Mouse (Mus musculus) forebrain, embryonic 10.5 days (tissue): ENCODE measurements at regions not wholly inside any gene's neighbourhood (a gene's known extent, or its start where the extent isn't known, plus 50 kb on each side); places are given as distances from the start of the nearest gene placed in this dataset.

Source experiments
- DNase-seq: peaks from one replicate; pipeline ENCODE4 v3.0.0-alpha.2; 2017; ENCODE audit warnings: low spot score; ENCODE audit errors: extremely low spot score
- H3K27ac ChIP-seq: fragments of 300-500 bp; sonication (generic); 2 replicates; pipeline ENCODE4 v1.5.1; 2016; ENCODE audit warnings: mild to moderate bottlenecking
- H3K27me3 ChIP-seq: fragments of 300-500 bp; sonication (generic); 2 replicates; pipeline ENCODE4 v1.6.1; 2016; ENCODE audit warnings: mild to moderate bottlenecking; ENCODE audit not compliant: poor library complexity, severe bottlenecking
- H3K36me3 ChIP-seq: fragments of 300-500 bp; sonication (generic); replicated peaks from 2 replicates; pipeline ENCODE4 v1.6.1; 2016; ENCODE audit warnings: mild to moderate bottlenecking, moderate library complexity
- H3K4me1 ChIP-seq: fragments of 300-500 bp; sonication (generic); 2 replicates; pipeline ENCODE4 v1.6.1; 2016
- H3K4me3 ChIP-seq: fragments of 300-500 bp; sonication (generic); 2 replicates; pipeline ENCODE4 v1.5.1; 2016; ENCODE audit warnings: mild to moderate bottlenecking, moderate library complexity
- H3K9me3 ChIP-seq: fragments of 300-500 bp; sonication (generic); 2 replicates; pipeline ENCODE4 v1.6.1; 2016; ENCODE audit warnings: mild to moderate bottlenecking, moderate library complexity
- WGBS: fragments of 180-500 bp; shearing (Covaris S2); methylation state at CpG from one replicate; pipeline ENCODE4 v1.1.7; 2016; 5-methylcytosine and 5-hydroxymethylcytosine counted together

DNA sequence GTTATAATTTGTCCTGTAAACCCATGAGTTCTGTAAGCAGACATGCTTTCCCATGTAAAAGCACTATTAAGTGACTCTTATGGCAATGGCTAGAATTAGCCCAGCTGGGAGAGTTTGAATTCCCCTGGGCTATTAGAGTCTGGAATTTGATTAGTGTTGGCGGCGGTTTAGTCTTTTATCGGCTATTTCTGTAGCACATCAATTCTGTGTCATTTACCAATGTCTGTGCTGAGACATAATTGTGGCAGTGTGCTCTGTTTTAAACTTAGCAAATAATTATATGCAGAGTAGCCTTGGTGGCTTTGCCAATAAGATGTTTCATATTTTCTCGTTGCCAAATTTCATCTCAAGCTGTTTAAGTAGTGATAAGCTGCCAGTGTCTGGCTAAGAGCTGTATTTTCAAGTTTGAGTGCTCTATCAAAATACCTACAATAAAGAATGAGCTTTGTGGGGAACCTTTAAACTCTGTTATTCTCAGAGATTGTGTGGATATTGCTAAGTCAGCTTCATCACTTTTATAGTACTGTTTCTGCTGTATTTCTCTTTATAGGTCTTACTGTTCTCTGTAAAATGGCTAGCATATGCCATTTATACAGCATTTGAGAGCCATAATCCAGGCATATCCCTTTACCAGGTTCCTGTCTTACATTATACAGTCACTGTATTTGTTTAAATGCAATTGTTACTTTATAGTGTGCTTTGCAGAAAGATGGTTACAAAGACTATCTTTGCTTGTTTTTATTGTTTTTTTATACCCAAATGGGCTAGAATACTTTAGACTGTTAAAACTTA lies 466.7 kb downstream of the Plod2 start:
- H3K4me1 ChIP-seq = peaks cover under 1% of the 10 kb centered on the region
- H3K27me3 ChIP-seq = no peaks in the 10 kb centered on the region
- 79% methylated on average over 4 of the region's 4 CpGs for WGBS
- H3K4me3 ChIP-seq = no peak overlapping the region
- no peaks in the 10 kb centered on the region for H3K36me3 ChIP-seq
- DNase-seq = no peak
- H3K9me3 ChIP-seq = no peaks in the 10 kb centered on the region
- no peak overlapping the region for H3K27ac ChIP-seq

DNA sequence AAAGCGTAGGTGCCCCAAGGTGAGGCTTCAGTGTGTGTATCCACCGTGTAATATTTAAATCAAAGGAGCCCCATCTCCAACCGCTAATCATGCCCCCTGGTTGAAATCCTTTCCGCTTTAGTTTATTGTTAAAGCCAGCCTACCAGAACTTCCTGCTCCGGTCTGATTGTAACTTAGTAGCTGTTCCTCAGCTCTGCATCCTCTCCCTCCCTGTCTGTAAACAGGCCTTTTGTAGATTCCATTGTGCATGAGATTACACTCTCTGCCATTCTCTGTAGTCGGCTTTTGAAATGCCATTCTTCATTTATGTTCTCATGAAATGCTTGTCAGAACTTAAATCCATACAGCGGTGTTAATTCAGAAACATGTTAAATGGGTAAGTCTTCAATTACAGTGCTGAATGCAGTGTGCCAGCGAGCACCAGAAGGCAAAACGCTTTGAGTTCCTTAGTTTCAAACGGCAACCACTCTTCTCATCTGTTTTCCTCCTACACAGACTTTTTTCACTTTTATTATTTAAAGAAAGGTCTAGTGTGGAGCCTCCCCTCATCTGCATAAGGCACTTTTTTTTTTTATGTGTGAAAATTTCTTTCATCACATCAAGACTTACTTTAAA lies 502.4 kb downstream of the Plod2 start:
- H3K36me3 ChIP-seq = no peaks in the 10 kb centered on the region
- H3K4me3 ChIP-seq = no peak overlapping the region
- 82% methylated on average over 10 of the region's 10 CpGs for WGBS
- no peak overlapping the region for H3K27ac ChIP-seq
- no peak for DNase-seq
- H3K9me3 ChIP-seq = no peaks in the 10 kb centered on the region
- no peaks in the 10 kb centered on the region for H3K27me3 ChIP-seq
- H3K4me1 ChIP-seq = no peaks in the 10 kb centered on the region

DNA sequence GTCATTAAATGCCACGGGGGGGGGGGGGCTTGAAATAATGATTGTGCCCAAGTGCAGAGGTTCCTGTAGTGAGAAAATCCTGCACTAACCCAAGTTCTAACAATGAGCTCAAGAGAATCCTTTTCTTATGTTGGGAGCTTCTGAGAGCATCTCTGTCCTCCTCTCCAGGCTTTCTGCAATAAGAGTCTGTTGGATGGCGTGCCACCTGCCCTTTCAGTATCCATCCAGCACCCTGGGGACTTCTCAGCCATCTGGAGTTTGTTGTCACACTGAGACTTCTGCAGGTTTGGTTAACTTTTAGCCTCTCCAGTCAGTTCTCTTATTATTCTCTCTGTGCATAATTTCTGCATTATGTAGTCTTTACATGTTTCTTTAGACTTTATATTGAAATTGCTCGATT lies 530.1 kb downstream of the Plod2 start:
- Histone ChIP-seq H3K4me3 (no peak overlapping the region), H3K36me3 (no peaks in the 10 kb centered on the region), H3K9me3 (no peaks in the 10 kb centered on the region), H3K4me1 (no peaks in the 10 kb centered on the region), H3K27ac (no peak overlapping the region), H3K27me3 (no peaks in the 10 kb centered on the region)
- no peak for DNase-seq
- WGBS = 77% methylated on average over 3 of the region's 3 CpGs

DNA sequence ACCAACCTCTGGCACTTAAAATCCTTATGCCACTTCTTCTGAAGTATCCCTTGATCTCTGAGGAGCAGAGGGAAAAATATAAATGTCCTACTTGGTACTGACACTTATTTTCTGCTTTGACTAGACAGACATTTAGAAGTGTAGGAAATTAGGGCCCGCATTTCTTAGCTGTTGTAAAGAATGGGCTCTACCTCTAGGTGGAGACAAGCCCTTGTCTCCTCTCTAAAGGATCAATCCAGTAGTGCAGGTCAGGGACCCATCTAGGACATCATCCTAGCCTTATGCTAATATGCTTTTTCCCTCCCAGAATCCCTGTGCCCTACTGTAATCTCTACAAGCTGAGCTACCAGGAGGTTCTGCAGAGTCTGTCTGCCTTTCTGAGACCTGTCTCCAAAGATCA lies 541.1 kb downstream of the Plod2 start:
- Histone ChIP-seq H3K36me3 (no peaks in the 10 kb centered on the region), H3K4me3 (no peak overlapping the region), H3K27me3 (no peaks in the 10 kb centered on the region), H3K4me1 (no peaks in the 10 kb centered on the region), H3K9me3 (no peaks in the 10 kb centered on the region), H3K27ac (no peak overlapping the region)
- no peak for DNase-seq
- 75% methylated on average over 1 of the region's 1 CpGs for WGBS

DNA sequence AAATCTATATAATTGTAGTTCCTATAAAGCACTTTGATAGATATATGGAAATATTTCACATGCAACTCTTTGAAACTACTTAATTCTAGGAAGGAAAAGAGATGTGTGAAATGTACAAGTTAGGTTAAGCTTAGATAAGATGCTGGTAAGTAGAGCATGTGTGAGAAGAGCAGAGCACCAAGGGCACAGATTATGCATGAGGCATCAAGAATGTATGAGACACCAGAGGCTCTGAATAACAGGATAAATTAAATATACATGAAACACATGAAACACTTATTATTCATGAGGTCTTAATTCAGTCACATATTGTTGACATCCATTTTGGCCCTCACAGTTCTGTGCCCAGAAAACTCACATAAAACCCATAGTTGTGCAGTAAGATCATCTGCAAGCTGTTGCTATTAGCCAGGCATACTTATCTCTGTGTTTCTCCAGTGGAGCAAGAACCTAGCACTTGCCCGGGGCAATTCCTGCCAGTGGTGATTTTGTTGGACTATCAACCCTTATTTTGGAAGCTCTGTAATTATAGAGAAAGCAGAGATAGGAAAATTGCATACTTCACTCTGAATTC lies 556.1 kb downstream of the Plod2 start:
- no peak for DNase-seq
- Histone ChIP-seq H3K9me3 (no peaks in the 10 kb centered on the region), H3K27ac (no peak overlapping the region), H3K4me3 (no peak overlapping the region), H3K4me1 (no peaks in the 10 kb centered on the region), H3K27me3 (no peaks in the 10 kb centered on the region), H3K36me3 (no peaks in the 10 kb centered on the region)
- 92% methylated on average over 1 of the region's 1 CpGs for WGBS

DNA sequence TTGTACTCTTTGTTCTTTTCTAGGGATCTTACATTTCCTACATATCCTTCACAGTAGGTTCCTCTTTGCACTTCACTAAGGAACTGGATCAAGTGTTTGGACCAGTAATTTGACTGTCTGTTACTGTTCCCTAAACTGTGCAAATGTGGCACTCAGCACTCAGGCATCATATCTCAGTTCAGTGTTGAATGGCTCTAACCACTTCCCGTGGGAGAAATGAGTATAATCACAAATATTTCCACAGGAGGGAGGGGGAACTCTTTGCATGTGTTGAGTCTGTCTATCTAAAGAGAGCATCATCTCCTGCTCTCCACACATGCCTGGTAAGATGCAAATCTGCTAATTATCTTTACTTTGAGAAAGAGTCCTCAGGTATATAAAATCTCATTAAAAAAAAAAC lies 588.5 kb downstream of the Plod2 start:
- Histone ChIP-seq H3K27ac (no peak overlapping the region), H3K4me3 (no peak overlapping the region), H3K27me3 (no peaks in the 10 kb centered on the region), H3K9me3 (no peaks in the 10 kb centered on the region), H3K4me1 (no peaks in the 10 kb centered on the region), H3K36me3 (no peaks in the 10 kb centered on the region)
- no peak for DNase-seq
- whole genome bisulfite sequencing = 79% methylated on average over 1 of the region's 1 CpGs

DNA sequence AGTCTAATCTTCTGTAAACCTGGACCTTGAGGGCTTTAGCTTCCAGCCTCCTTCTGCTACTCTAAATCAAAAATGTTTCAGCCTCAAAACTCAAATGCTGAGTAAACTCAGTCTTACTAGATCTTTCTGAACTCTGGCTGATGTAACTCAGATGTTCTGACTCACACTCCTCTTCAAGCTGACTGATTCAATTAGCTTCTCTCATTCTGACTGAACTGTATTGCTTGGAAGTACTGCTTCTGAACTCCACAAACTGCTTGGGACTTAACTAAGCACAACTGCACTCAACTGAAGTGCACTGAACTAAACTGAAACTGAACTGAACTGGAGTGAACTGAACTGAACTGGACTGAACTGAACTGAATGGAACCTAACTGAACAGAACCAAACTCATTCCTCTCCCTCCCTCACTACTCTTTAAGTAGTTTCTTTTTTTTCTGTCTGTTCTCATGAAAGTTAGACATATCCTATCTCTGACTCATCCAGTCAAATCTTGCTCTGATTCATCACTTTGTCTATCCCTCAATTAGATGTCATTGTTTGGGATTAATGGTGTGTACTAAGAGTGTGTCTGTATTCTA lies 589.7 kb downstream of the Plod2 start:
- no peaks in the 10 kb centered on the region for H3K9me3 ChIP-seq
- no peak for DNase-seq
- no peaks in the 10 kb centered on the region for H3K36me3 ChIP-seq
- no peaks in the 10 kb centered on the region for H3K4me1 ChIP-seq
- H3K4me3 ChIP-seq = no peak overlapping the region
- H3K27me3 ChIP-seq = no peaks in the 10 kb centered on the region
- H3K27ac ChIP-seq = no peak overlapping the region

DNA sequence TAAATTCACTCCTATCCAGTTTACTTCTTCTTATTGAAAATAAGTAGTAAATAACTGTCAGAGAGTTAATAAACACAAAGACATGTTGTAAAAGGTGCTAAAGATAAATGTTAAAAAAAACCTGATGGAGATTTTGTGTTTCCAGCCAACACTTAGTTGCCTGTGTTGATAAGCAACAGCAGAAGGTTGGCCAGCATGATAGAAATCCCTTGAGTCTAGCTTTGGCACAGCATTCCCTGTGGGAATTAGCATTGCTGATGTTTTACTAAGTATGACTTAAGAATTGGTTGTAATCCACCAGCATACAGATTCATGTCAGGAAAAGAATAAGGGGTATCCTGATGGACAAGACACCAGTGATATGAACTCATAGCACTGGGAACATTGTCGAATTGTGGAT lies 594.3 kb downstream of the Plod2 start:
- no peak for DNase-seq
- Histone ChIP-seq H3K27me3 (no peaks in the 10 kb centered on the region), H3K4me3 (no peak overlapping the region), H3K9me3 (no peaks in the 10 kb centered on the region), H3K27ac (no peak overlapping the region), H3K4me1 (no peaks in the 10 kb centered on the region), H3K36me3 (no peaks in the 10 kb centered on the region)
- WGBS = 81% methylated on average over 1 of the region's 1 CpGs

DNA sequence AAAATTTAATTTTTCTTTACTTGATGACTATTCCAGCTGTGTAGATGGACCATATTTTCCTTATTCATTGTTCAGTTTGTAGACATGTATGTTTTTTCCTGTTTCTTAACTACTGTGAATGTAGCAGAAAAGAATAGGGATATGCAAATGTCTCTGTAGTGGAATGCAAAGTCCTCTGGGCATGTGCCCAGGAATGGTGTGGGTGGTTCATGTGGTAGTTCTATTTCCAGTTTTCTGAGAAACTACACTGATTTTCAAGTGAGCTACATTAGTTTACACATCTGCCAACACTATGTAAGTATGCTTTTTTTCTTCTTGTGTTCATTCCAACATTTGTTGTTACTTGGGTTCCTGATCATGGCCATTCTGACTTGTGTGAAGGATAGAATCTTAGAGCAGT lies 628.0 kb downstream of the Plod2 start:
- Histone ChIP-seq H3K9me3 (no peaks in the 10 kb centered on the region), H3K27ac (no peak overlapping the region), H3K4me1 (no peaks in the 10 kb centered on the region), H3K4me3 (no peak overlapping the region), H3K36me3 (no peaks in the 10 kb centered on the region), H3K27me3 (no peaks in the 10 kb centered on the region)
- no peak for DNase-seq

DNA sequence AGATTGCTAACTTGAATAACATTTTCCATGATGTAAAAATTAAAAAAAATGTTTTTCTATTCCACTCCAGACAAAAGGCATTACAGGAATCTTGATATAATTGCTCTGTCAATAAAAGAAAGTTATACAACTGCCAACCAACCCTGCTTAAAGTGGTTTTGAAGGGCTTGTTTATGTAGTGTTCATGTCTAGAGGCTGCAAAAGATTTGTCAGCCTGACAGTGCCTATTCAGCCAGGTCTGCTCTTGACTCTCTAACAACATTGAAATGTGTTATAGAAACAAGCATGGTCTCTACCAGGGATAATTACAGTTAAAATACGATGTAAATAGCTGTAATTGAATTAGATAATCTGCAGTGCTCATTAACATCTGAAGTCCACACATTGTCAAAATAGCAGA lies 644.6 kb downstream of the Plod2 start:
- no peak overlapping the region for H3K4me3 ChIP-seq
- 63% methylated on average over 1 of the region's 1 CpGs for WGBS
- DNase-seq = no peak
- H3K27me3 ChIP-seq = no peaks in the 10 kb centered on the region
- no peak overlapping the region for H3K27ac ChIP-seq
- no peaks in the 10 kb centered on the region for H3K4me1 ChIP-seq
- no peaks in the 10 kb centered on the region for H3K36me3 ChIP-seq
- no peaks in the 10 kb centered on the region for H3K9me3 ChIP-seq

DNA sequence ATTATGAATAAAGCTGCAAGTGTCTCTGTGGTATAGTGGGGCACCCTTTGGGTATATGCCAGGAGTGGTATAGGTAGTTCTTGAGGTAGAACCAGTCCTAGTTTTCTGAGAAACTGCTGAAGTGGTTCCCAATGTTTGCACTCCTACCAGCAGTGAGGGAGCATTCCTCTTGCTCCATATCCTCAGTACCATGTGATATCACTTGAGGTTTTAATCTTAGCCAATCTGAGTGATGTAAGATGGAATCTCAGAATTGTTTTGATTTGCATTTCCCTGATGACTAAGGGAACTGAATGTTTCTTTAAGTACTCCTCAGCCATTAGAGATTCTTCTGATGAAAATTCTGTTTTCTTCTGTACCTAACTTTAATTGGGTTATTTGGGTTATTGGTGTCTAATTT lies 690.5 kb downstream of the Plod2 start:
- H3K4me3 ChIP-seq = no peak overlapping the region
- DNase-seq = no peak
- no peaks in the 10 kb centered on the region for H3K36me3 ChIP-seq
- H3K9me3 ChIP-seq = no peaks in the 10 kb centered on the region
- no peaks in the 10 kb centered on the region for H3K4me1 ChIP-seq
- no peak overlapping the region for H3K27ac ChIP-seq
- H3K27me3 ChIP-seq = no peaks in the 10 kb centered on the region

DNA sequence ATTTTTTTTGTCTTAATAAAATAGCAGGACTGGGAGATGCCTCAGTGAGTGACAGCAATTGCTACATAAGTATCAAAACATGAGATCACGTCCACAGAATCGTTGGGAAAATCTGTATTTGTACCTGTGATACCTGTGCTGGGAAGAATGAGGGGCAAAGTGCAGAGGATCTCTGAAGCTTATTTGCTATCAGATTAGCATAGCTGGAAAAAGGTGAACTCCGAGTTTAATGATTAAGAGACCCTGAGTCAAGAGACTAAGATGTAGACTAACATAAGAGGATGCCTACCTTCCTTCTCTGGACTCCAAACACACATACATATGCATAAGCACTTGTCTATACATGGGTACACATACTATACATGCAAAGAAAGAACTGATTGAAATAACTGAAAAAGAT lies 710.1 kb downstream of the Plod2 start:
- no peak for DNase-seq
- H3K9me3 ChIP-seq = no peaks in the 10 kb centered on the region
- 92% methylated on average over 3 of the region's 3 CpGs for WGBS
- H3K4me1 ChIP-seq = no peaks in the 10 kb centered on the region
- H3K27ac ChIP-seq = no peak overlapping the region
- no peaks in the 10 kb centered on the region for H3K27me3 ChIP-seq
- no peaks in the 10 kb centered on the region for H3K36me3 ChIP-seq
- no peak overlapping the region for H3K4me3 ChIP-seq

DNA sequence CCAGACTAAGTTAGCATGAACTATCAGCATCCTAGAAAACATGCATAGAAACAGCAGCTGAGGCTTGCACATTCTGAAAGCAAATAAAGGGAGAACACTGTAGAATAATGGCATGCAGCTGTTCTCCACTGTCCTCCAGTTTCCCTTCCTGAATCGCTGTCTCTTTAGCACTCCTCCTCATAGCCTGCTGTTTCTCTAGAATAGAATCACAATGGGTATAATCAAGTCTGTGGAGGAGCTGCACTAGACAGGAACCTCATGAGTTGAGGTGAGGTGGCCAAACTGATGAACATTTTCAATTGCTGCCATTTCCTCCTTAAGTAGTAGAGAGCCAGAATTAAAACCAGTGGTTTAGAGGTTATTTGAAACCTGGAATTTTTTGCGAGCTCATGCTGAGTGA lies 755.3 kb downstream of the Plod2 start:
- no peaks in the 10 kb centered on the region for H3K9me3 ChIP-seq
- no peaks in the 10 kb centered on the region for H3K27me3 ChIP-seq
- H3K4me1 ChIP-seq = no peaks in the 10 kb centered on the region
- 73% methylated on average over 2 of the region's 2 CpGs for WGBS
- H3K4me3 ChIP-seq = no peak overlapping the region
- no peak for DNase-seq
- no peaks in the 10 kb centered on the region for H3K36me3 ChIP-seq
- H3K27ac ChIP-seq = no peak overlapping the region
